Mouse (Mus musculus) B cell, adult 2 months (primary cell): ENCODE data around the gene Gm973.

Experiments used
- DNase-seq, 2 experiments: peaks; one replicate each; pipeline ENCODE4 v3.0.0; 2022

Gene Gm973

DNA sequence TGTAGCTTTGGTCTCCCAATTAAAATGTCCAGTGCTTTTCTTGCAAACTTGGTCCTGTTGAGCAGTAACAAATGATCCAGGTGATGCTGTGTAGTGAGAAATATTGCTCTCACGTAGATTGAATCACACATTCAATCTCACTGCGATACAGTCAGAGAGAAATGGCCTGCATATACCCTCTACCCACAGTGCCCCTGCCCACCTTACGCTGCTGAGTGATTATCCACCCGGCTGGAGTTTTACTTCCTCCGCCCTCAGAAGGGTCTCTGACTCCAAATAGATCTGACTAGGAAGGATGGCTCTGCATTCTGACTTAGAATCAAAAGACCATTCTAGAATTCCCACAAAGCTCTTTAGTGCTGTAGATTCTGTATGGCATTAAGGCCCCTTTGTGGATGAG, 32.4 kb downstream of the Gm973 start:
- DNase-seq: no peak

DNA sequence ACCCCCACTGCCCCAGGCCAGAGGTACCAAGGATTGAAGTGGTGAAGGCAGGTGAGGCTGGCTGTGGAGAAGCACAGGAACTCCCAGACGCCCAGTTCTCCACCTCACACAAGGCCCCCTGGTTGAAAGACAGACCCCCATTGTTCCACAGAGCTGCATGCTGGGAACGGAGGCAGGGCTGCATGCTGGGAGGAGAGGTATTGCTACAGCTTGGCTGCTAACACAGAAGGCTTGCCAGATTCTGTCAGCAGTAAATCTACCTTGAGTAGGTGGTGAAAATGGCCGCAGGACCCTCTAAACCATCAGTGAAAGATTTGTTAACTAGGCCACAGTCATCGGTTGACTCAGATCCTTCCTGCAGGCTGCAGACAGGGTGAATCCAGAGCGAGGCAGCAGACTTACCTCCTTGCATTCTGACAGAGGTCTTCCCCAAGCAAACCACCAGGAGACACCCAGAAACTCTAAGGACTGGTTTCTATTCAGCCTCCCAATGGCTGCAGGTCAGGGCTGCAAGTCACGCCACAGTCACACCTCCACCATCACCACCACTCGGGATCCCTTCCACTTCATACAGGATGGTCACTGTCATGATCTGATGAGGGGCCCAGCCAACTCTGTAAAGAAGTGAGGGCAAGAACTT, 33.1 kb downstream of the Gm973 start:
- no peak for DNase-seq

DNA sequence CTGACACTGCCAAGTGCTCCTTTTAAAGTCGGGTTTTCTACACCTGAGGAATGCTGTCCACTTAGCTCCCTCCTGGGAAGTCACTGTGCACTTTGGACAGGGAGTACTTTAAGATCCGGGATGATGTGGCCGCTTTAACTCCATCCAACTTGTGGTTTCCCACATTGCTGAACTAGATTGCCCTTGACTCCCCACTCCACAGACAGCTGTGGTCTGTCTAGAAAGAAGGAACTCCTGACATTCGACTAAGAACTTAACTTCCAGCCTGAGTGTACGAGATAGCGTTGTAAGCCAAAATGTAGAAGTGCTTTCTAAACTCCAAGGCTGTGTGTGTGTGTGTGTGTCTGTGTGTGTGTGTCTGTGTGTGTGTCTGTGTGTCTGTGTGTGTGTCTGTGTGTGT, 34.2 kb downstream of the Gm973 start:
- DNase-seq: no peak

DNA sequence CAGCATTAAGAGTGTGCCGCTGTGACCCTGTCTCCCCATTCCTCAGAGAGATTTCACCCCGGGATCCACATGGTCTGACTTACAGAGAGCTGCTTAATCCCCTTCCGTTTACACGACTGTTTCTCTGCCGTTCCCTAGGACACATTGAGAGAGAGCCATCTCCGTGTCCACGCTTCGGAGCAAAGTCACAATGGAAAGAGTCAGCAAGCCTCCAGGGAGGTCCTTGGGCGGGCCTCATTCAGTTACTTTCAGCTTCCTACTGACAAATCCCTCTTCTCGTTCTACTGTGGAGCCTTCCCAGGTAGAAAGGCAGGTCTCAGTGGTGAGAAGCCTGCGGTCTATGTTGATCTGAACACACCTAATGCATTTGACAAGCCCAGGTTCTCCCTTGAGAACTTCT, 34.9 kb downstream of the Gm973 start:
- DNase-seq: no peak

DNA sequence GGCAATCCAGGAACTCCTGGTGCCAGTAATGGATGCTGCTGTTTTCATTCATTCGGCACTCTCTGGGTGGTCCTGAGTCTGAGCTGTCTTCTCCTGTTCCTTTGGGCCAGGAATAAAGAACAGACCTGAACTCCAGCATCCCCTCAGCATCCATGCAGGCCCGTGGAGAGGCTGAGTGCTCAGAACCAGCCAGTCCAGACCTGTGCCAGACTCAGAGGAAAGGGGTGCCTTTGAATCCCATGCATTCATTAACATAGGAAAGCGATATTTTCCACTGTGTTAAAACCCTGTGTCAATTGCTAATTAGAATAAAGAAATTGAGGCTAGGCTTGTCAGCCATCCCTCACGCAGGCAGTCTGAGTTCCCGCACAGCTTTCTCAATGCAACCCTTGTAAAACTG, 37.6 kb downstream of the Gm973 start:
- DNase-seq: no peak

DNA sequence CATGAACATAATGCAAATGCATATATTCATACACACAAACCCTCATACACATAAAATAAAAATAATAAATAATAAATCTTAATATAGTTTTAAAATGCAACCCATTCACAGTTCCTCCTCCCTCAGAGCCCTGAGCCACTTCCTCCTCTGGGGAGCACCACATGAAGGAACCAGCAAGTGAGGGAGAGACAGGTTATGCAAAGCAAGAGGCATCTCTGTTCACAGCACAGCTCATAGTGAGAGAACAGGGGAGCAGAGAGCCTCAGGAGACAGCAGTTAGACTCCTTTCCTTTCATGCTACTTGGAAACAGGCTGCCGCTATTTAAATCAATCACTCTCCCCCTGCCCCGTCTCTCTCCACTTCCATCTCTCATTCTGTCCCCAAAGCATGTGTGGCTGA, 47.5 kb downstream of the Gm973 start:
- no peak for DNase-seq

DNA sequence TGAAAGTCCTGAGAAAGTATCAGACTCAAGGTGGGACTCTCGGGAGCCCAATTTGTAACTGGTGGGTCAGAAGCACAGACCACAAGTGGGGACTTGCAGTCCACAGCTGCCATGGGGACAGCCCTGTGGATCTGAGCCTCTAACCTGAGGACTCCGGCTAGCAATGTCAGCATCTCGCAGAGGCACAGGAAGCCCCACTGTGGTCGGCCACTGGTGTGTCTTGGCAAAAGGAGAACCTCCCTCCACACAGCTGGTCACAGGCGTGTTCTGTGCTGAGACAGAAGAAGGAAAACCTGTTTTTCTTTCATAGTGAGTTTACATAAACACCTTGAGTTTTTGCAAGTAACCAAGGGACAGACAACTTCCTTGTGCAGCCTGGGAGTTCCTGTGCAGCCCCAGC, 49.7 kb downstream of the Gm973 start:
- no peak for DNase-seq

DNA sequence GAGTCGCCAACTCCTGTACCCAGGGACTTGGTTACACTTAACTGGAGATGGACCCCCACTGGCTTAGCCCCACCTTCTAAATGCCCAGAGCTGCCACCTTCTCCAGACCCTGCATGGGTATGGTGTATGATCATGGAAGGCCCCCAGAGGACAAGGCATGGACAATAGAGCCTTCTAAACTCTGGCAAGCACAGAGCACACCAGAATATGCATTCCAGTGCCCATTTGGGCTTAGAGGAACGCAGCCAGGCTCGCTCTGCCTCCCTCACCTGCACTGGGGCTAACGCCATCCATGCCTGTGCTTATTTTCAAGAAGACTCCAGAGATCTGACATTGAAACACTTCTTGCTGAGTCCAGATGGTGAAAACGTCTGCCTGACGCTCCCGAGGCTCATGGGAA, 50.2 kb downstream of the Gm973 start:
- DNase-seq: no peak

DNA sequence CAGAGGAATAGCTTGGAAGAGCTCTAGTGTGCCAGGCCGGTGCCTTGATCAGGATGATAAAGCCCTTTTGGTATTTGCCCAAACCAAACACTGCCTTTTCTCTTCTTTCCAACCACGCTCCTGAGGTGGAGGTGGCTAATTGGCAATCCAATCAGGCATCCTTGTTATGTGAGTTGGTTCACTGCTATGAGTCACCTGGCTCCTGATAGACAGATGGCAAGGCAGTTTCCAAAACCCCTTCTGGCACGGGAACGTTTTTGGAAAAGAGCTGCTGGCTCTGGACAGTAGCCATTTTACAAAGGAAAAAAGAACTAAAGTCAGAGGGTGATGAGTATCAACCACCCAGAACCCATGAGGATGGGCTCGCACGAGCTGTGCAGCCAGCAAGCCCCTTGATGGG, 50.9 kb downstream of the Gm973 start:
- DNase-seq: no peak

DNA sequence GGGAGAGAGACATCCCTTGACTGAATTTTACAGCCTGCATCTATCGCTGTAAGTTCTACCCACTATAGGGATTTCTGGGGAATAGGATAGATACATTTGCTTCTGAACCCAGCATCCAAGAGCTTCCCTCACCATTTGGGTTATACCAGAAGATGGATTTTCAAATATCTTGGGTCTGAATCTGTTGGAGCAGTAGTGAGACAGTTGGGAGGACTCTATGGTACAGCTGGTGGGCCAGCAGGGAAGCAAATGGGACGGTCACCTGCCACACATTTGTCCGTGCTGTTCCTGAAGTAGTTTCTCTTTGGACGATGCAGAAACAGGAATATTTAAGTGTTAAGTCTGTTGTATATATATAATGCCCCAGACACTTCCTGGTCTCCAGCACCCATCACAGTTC, 51.5 kb downstream of the Gm973 start:
- no peak for DNase-seq

DNA sequence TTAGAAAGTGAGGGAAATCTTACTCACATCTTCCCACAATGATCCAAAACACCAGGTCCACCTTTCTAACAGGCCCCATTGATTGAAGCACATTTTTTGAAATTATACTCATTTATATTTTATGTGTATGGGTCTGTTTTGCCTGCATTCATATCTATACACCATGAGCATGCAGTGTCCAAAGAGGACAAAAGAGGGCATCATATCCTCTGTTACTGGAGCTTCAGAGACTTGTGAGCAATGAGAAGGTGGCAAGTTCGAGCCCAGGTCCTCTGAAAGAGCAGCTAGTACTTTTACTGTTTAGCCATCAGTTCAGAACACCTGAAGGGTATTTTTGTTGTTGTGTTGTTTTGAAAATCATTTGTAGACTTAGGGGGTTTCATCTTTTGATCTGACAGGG, 52.2 kb downstream of the Gm973 start:
- no peak for DNase-seq

DNA sequence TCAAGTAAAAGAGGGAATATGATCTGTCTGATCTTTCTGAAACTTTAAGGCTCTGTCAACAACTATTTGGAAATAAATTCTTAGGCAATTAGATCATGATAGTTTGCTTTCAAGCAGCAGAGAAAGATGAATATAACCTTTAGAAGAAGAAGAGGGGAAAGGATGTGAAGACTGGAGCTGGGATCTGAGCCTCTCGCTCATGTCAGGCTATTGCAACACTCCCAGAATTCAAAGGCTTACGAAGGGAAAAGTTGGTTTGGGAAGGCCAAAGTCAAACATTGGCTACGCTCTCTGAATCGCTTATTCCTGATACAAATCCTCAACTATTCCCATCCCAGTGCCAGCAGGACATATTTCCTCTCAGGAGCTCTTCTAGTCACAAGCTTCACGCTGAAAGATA, 53.2 kb downstream of the Gm973 start:
- no peak for DNase-seq

DNA sequence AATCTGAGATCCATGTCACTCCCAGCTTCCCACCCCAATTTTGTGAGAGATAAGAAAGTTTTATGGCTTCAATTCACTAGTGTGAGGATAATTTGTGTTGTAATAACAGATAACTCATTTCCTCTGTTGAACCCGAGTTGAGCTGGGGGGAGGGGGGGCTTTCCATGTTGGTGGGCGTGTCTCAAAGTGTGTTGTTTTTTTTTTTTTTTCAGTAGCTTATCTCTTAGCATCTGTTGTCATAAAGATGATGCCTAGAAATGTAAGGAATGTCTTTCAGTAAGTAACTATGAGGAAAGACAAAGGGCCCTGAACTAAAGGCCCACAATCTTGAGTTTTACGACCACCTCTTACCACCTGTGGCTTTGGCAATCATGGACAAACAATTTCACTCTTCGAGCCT, 54.7 kb downstream of the Gm973 start:
- DNase-seq: no peak

DNA sequence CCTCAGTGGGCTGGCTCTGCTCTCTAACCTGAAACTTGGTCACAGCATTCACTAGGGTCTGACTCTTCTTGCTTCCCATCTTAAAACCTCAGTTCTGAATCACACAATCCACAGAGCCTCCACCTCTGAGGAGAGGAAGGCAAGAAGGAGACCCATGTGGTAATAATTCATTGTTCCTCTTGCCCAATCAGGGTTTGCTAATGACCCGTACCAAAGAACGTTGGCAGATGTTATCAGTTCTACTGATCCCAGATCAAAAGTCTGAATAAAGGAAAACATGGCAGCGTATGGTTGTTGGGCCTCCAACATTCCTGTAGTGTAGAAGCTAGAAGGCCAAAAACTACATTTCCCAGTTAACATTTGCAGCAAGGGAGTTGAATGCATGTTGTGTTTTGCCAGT, 55.4 kb downstream of the Gm973 start:
- no peak for DNase-seq

DNA sequence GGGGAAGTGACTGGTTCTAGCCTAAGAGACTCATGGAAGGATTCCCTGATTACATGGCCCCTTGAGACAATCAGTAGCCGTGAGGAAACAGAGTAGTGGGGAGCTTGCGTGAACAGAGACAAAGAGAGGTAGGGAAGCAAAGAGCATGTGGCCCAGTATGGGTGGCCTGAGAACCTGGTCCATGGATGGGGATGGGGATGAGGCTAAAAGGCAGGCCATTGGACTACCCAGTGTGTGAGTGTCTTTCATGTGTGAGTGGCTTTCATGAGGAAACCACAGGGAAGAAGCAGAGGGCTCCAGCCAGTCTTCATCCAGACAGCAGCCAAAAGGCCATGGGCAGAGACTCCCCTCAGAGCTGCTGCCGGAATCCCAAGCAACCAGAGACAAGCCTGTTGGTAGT, 57.8 kb downstream of the Gm973 start:
- DNase-seq: no peak

DNA sequence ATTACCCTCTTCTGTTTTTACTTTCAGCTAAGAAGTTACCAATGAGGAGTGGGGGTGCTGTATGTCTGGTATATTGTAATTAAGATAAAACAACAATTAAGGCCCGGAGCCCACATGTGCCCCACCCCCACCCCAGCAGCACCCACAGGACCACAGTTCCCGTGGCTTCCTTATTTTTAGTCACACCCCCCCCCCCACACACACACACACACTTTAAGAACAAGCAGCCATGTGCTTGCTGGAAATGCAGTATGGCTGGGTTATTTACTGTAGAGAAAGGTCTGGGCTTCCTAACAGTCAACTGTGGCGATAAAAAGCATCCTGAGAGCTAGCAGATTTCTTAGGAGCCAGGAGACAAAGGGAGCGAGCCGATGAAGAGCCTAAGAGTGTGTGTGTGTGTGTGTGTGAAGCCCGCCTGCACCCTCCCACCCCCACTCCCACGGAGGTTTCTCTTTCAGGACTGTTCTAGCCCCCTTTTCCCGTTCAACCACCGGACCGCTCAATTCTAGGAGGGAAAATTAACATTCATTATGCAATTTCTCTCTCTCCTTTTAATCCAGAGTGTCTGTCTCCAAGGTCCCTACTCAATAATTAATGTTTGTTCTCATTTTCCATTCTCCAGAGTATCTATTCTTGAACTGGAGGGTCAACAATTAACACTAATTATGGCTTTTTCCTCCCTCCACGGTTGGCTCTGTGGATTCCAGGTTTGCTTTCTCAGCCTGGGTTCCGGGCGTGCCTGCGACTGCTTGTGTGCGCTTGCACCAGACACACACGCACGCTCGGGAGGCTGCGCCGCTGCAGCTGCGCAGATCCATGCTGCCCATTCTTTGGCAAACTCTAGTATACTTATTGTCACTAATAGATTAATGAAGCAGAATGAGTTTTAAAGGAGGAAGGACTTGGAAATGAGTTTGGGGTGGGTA, 58.5 kb downstream of the Gm973 start:
- no peak for DNase-seq

DNA sequence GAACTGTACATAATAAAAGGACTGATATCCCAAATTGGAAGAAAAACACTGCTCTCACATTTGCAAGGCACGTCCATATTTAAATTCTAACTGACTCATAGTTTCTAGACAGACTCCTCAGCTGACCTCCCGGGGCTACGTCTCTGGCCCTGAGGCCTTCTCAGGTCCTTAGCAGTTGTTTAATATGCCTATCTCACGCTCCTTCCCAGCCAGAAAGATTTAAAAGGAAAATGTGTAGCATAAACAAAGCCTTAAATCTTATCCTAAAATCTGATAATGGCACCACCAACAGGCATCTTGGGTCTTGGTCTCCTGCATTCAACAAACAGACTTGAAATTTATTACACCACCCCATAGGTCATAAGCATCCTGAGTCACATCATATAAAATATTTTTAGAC, 62.7 kb downstream of the Gm973 start:
- DNase-seq: no peak

DNA sequence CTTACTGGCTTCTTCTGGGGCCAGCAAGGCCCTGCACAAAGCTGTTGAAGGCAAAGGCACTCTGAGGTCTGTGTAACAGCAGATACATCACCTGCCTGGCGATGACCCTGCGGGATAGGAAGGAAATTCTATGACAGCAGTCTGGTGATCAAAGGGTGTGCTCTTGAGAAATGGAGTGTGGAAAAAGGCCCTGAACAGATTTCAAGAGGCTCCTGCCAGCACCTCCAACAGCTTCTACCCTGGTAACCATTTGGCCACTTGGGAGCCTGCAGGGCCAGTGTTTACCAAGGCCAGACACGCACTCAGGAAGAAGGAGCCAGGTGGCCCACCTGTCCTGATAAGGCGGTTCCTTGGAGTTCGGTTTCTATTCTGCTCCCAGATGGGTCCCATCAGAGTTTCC, 63.3 kb downstream of the Gm973 start:
- DNase-seq: no peak

DNA sequence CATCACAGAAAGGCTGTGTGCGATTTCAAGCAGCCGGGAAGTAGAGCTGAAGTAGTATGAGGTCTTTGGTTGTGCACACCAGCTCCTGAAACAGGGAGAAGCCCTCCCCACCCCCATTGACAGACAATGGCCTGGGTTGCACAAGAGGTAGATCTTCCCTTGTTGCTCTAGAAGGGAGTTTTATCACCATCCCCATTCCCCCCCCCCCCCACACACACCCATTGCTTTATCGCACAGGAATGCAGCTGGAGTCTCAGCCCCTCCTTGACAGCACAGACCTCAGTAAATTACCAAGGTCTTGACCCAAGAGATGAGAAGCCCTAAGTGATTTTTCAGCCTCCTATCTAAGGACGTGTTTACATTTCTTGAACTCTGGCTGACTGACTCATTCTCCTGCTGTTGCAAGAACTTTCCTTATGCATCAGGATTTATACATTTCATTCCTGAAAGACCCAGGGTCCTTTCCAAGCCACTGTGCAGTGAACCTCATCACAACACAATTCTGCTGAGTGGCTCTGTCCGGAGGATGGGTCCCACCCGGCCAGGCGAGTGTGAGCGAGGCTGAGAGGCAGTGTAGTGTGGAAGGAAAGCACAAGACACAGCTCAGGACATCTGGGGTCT, 64.2 kb downstream of the Gm973 start:
- DNase-seq: no peak

DNA sequence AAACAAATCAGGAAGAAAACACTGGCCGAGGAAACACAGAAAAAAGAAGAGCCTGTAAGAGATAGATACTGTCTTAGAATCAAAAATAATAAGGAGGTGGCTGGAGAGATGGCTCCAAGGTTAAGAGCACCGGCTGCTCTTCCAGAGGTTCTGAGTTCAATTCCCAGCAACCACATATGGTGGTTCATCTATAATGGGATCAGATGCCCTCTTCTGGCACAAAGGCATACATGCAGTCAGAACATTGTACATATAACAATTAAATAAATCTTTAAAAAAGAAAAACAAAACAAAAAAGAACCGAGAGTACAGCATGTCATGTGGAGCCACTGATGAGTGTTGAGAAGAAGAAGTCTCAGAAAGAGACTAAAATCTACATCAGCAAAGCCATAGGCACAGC, 64.8 kb downstream of the Gm973 start:
- DNase-seq: no peak

DNA sequence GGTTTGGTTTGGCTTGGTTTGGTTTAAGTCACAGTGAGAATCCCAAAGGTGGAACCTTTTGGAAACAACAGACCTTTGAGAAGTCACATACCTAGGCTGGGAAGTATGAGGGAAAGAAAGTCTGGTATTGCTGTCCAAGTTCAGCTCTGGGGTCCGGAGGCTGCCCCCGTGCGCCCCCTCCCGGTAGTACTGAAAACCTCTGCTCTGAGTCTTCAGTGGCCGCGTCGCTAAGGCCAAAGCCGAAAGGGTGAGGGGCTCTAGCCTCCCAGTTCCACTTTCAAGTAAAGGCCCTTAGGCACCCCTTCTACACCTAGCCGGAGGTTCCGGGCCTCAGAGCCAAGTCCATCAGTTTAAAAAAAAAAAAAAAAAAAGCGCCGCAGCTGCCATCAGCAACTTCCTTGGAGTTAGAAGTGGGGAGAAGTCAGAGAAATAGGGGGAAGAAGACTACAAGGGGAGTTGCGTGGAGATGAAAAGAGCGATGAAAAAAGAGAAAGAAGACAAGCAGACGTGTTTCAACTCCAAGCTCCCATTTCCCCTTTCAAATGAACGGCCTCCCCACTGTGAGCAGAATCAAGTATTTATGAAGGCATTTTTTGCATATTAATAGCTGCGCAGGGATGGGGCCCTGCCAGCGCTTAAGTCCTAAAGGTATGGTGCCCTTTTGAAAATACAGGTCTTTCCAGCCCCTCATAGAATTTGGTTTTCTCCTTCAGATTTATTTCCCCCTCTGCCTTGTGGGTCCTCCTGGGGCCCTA, 68.8 kb downstream of the Gm973 start:
- DNase-seq: peak; percentile 73

DNA sequence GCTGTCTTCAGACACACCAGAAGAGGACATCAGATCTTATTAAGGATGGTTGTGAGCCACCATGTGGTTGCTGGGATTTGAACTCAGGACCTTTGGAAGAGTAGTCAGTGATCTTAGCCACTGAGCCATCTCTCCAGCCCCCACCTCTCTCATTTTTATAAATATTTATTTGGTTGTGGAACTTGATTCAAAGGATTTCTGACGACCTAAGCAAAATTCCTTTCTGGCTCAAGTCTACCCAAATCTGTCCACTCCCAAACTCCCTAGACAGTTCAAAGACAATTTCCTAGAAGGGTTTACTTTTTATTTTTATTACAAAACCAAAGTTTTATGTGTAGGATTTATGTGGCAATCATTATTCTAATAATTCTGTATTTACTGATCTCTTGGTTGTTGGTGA, 73.2 kb downstream of the Gm973 start:
- no peak for DNase-seq

DNA sequence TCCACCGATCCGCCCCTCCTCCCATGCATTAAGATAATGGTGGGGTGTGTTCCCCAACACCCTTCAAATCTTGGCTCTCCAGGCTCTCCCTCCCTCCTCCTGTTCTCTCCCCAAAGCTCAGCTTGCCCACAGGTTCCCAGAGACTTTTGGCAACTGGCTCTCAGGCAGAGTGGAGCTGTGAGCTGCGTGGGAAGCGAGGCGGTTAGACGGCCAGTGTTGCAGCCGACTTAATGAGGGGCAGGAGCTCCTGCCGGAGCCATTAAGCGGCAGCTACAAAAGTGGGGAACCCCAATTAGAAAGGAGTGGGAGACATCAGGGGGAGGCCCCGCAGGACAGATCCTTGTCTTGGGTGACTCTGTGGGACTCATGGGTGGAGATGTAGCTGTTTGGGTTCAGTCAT, 76.3 kb downstream of the Gm973 start:
- no peak for DNase-seq

DNA sequence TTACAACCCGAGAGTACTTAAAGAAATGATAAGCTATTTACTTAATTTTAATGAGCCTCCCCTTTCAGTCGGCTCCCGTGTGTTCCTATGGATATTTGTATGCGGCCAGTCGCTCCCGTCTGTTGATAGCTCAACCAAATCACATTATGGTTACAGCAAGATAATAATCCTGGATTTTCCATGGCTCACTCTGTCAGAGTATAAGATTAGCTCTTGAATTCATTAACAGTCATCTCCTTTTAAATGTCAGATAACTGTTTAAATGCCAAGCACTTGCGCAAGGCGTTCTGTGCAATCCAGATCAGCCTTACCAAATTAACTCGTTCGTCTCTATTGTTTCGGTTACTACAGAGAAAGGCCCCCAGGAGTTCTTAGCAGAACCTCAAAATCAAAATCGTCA, 76.8 kb downstream of the Gm973 start:
- DNase-seq: no peak
